Mouse (Mus musculus) cortical plate, adult 2 months (tissue): ENCODE results near the gene Rap2a.

Experiments
- CTCF ChIP-seq: fragments of 200-500 bp; IDR thresholded peaks from 2 replicates; pipeline ENCODE4 v1.5.1; 2011; ENCODE audit warnings: mild to moderate bottlenecking, control low read depth, low read length; ENCODE audit not compliant: insufficient read depth; ENCODE audit errors: extremely low read depth
- POLR2A ChIP-seq: fragments of 200-500 bp; IDR thresholded peaks from 2 replicates; pipeline ENCODE4 v1.6.1; 2011; ENCODE audit warnings: mild to moderate bottlenecking, low read length, control low read depth; ENCODE audit not compliant: insufficient read depth; ENCODE audit errors: extremely low read depth

- TF ChIP-seq CTCF = no peak
- no peak for TF ChIP-seq POLR2A
Measured at GRCm38 (mm10) chr14:120534841-120535271, 56.6 kb downstream of the Rap2a start.
